Mouse (Mus musculus): Measurements from ENCODE around the gene Ifnk. TPM values are rescaled to one million over a fixed set of nuclear protein-coding genes. Genes with fewer than 3 reads are reported as not detected.

The Ifnk gene
- polyA plus RNA-seq, 2 experiments = not detected

GRCm38 (mm10) chr4:35136996-35137395 lies 14.9 kb upstream of the Ifnk start:
- TF ChIP-seq POLR2A (IDR thresholded peaks at IDR 0.05; ENCODE audit: borderline replicate concordance, extremely low read depth, insufficient read depth, insufficient read length) = no peak
- Histone ChIP-seq H3K27me3 (ENCODE audit: control insufficient read depth, insufficient read depth, low read length) (no peaks in the 10 kb centered on the region), H3K9me3 (ENCODE audit: control insufficient read depth, low read length) (no peaks in the 10 kb centered on the region), H3K4me2 (replicated peaks; ENCODE audit: low read depth, low read length, severe bottlenecking) (no peak overlapping the region), H3K4me3 (replicated peaks; ENCODE audit: low read length) (no peak overlapping the region), H3K4me1 (ENCODE audit: control insufficient read depth, insufficient read depth, low read length) (peaks cover 6% of the 10 kb centered on the region), H3K36me3 (ENCODE audit: control insufficient read depth, insufficient read depth, low read length) (no peaks in the 10 kb centered on the region), H3K9ac (ENCODE audit: low read depth, low read length, severe bottlenecking) (no peak overlapping the region), H3K27ac (replicated peaks; ENCODE audit: low read depth, low read length) (no peak overlapping the region)
- DNase-seq (ENCODE audit: low spot score) = no peak
- 84% methylated on average over 8 of the region's 8 CpGs for WGBS
- no peak for ATAC-seq (ENCODE audit: low FRiP score, low read depth)

DNA sequence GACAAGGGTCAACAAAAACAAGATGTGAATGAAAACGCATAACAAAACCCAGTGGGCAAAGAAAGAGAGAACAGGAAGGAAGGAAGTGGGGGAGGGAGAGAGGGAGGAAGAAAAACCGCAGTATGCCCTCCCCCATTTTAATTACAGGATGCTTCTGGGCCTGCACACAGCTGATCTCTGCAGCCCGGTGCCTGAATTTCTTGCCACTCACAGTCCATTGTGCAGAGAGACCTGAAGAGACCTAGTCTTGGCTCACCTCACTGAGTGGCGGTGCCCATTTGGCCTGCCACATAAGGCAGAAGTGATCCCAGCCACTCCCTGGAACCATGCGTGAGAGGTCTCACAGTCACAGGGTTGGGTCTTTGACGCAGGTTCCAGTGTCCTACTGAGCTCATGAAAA lies 13.8 kb upstream of the Ifnk start:
- H3K27me3 ChIP-seq (ENCODE audit: control insufficient read depth, insufficient read depth, low read length) = no peaks in the 10 kb centered on the region
- H3K4me3 ChIP-seq (replicated peaks; ENCODE audit: low read length) = no peak overlapping the region
- DNase-seq (ENCODE audit: low spot score) = no peak
- TF ChIP-seq POLR2A (IDR thresholded peaks at IDR 0.05; ENCODE audit: borderline replicate concordance, extremely low read depth, insufficient read depth, insufficient read length) = no peak
- H3K9ac ChIP-seq (ENCODE audit: low read depth, low read length, severe bottlenecking) = no peak overlapping the region
- WGBS = 46% methylated on average over 6 of the region's 6 CpGs
- H3K36me3 ChIP-seq (ENCODE audit: control insufficient read depth, insufficient read depth, low read length) = no peaks in the 10 kb centered on the region
- no peaks in the 10 kb centered on the region for H3K9me3 ChIP-seq (ENCODE audit: control insufficient read depth, low read length)
- no peak overlapping the region for H3K27ac ChIP-seq (replicated peaks; ENCODE audit: low read depth, low read length)
- ATAC-seq (ENCODE audit: low FRiP score, low read depth) = no peak
- H3K4me2 ChIP-seq (replicated peaks; ENCODE audit: low read depth, low read length, severe bottlenecking) = no peak overlapping the region
- peaks cover 6% of the 10 kb centered on the region for H3K4me1 ChIP-seq (ENCODE audit: control insufficient read depth, insufficient read depth, low read length)

GRCm38 (mm10) chr4:35140317-35140716 lies 11.5 kb upstream of the Ifnk start:
- Histone ChIP-seq H3K9ac (ENCODE audit: low read depth, low read length, severe bottlenecking) (no peak overlapping the region), H3K9me3 (ENCODE audit: control insufficient read depth, low read length) (no peaks in the 10 kb centered on the region), H3K27me3 (ENCODE audit: control insufficient read depth, insufficient read depth, low read length) (no peaks in the 10 kb centered on the region), H3K4me2 (replicated peaks; ENCODE audit: low read depth, low read length, severe bottlenecking) (no peak overlapping the region), H3K4me1 (ENCODE audit: control insufficient read depth, insufficient read depth, low read length) (peaks cover 10% of the 10 kb centered on the region), H3K27ac (replicated peaks; ENCODE audit: low read depth, low read length) (no peak overlapping the region), H3K4me3 (replicated peaks; ENCODE audit: low read length) (no peak overlapping the region), H3K36me3 (ENCODE audit: control insufficient read depth, insufficient read depth, low read length) (no peaks in the 10 kb centered on the region)
- no peak for TF ChIP-seq POLR2A (IDR thresholded peaks at IDR 0.05; ENCODE audit: borderline replicate concordance, extremely low read depth, insufficient read depth, insufficient read length)
- no peak for DNase-seq (ENCODE audit: low spot score)
- ATAC-seq (ENCODE audit: low FRiP score, low read depth) = no peak
- WGBS = 58% methylated on average over 6 of the region's 6 CpGs

DNA sequence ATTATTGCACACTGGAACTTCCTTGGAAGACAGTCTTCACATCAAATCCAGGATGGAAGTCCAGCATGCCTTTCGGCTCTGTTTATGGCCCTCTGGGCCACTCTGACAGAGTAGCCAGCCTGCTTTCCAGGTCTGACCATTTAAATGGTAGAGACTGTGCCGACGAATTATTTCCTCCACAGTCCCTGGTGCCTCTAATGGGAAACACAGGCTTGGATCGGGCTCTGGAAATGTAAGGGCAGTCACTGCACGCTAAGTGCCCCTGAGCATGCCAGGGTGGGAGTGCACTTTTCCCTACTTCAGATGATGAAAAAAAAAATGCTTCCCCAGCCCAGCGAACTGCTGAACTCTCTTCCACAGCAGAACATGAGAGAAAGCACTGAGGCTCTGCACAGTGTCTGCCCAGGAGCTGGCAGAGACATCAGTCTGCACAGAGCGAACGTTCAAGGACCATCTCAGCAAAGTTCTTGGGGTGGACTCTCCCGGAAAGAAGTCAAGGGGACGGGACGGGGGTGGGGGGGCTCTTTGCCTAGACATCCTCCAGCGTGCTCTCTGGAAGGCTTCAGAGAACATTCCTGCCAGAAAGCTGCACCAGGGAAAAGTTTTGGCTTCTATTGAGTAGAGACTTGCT lies 8.3 kb upstream of the Ifnk start:
- Histone ChIP-seq H3K27me3 (ENCODE audit: control insufficient read depth, insufficient read depth, low read length) (no peaks in the 10 kb centered on the region), H3K4me3 (replicated peaks; ENCODE audit: low read length) (no peak overlapping the region), H3K4me1 (ENCODE audit: control insufficient read depth, insufficient read depth, low read length) (peaks cover 5% of the 10 kb centered on the region; the same call in 1 of the 2 replicates), H3K27ac (replicated peaks; ENCODE audit: low read depth, low read length) (peak overlapping the region; percentile 67), H3K9me3 (ENCODE audit: control insufficient read depth, low read length) (no peaks in the 10 kb centered on the region), H3K4me2 (replicated peaks; ENCODE audit: low read depth, low read length, severe bottlenecking) (0 out of 2 replicates have a peak overlapping the region, but pooled peaks have one; percentile 6), H3K36me3 (ENCODE audit: control insufficient read depth, insufficient read depth, low read length) (no peaks in the 10 kb centered on the region), H3K9ac (ENCODE audit: low read depth, low read length, severe bottlenecking) (no peak overlapping the region)
- ATAC-seq (ENCODE audit: low FRiP score, low read depth) (peak; percentile 41), DNase-seq (ENCODE audit: low spot score) (peak; percentile 64)
- no peak for TF ChIP-seq POLR2A (IDR thresholded peaks at IDR 0.05; ENCODE audit: borderline replicate concordance, extremely low read depth, insufficient read depth, insufficient read length)
- WGBS = 36% methylated on average over 12 of the region's 12 CpGs

DNA sequence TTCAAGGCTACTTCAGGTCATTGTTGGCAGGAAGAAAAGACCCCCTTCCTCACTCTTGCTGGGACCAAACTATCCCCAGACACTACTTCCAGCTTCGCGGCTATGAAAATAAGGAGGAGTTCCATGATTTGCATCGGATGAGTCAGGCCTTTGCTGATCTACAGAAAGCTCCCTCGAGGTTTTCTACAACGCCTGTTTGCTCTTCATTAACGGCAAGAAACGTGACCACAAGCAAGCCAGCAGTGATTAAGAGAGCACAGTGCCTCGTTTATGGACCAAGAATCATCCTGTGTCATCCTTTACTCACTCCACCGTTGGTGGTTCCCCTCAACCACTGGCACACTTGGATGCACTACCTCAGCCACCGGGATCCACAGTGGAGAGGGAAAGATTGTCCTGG lies 6.1 kb upstream of the Ifnk start:
- no peak for TF ChIP-seq POLR2A (IDR thresholded peaks at IDR 0.05; ENCODE audit: borderline replicate concordance, extremely low read depth, insufficient read depth, insufficient read length)
- Histone ChIP-seq H3K4me3 (replicated peaks; ENCODE audit: low read length) (no peak overlapping the region), H3K27ac (replicated peaks; ENCODE audit: low read depth, low read length) (no peak overlapping the region), H3K9ac (ENCODE audit: low read depth, low read length, severe bottlenecking) (no peak overlapping the region), H3K4me1 (ENCODE audit: control insufficient read depth, insufficient read depth, low read length) (peaks cover 5% of the 10 kb centered on the region; the same call in 1 of the 2 replicates), H3K36me3 (ENCODE audit: control insufficient read depth, insufficient read depth, low read length) (no peaks in the 10 kb centered on the region), H3K27me3 (ENCODE audit: control insufficient read depth, insufficient read depth, low read length) (no peaks in the 10 kb centered on the region), H3K9me3 (ENCODE audit: control insufficient read depth, low read length) (no peaks in the 10 kb centered on the region), H3K4me2 (replicated peaks; ENCODE audit: low read depth, low read length, severe bottlenecking) (no peak overlapping the region)
- ATAC-seq (ENCODE audit: low FRiP score, low read depth) (no peak), DNase-seq (ENCODE audit: low spot score) (no peak)
- whole genome bisulfite sequencing = 81% methylated on average over 10 of the region's 10 CpGs

Measured in limb, embryonic 14.5 days (tissue).